Mouse (Mus musculus) small intestine, adult 2 months (tissue): ENCODE measurements around the gene Mctp1. TPM values are rescaled to one million over a fixed set of nuclear protein-coding genes. Genes with fewer than 3 reads are reported as not detected.
"Not testable (repeated sequence)": the region's sequence is repeated elsewhere in the genome, so short reads cannot be mapped to it uniquely, and the experiment has no call there.

ENCODE experiments used
- H3K27ac ChIP-seq: fragments of 200-500 bp; 2 replicates; pipeline ENCODE4 v1.5.1; 2012; ENCODE audit warnings: low read depth, low read length, control low read depth, inconsistent platforms; ENCODE audit not compliant: insufficient read depth
- H3K27me3 ChIP-seq: fragments of 200-500 bp; 2 replicates; pipeline ENCODE4 v1.6.1; 2012; ENCODE audit warnings: mild to moderate bottlenecking, moderate library complexity, low read length, inconsistent platforms; ENCODE audit not compliant: control insufficient read depth, insufficient read depth
- H3K36me3 ChIP-seq: fragments of 200-500 bp; 2 replicates; pipeline ENCODE4 v1.6.1; 2012; ENCODE audit warnings: mild to moderate bottlenecking, low read length, control low read depth, inconsistent platforms; ENCODE audit not compliant: control insufficient read depth, insufficient read depth
- H3K4me1 ChIP-seq: fragments of 200-500 bp; 2 replicates; pipeline ENCODE4 v1.6.1; 2012; ENCODE audit warnings: low read length, inconsistent platforms, mixed read lengths; ENCODE audit not compliant: control insufficient read depth, insufficient read depth, insufficient read length
- H3K4me3 ChIP-seq: fragments of 200-500 bp; 2 replicates; pipeline ENCODE4 v1.5.1; 2012; ENCODE audit warnings: low read depth, mild to moderate bottlenecking, control low read depth, inconsistent platforms, low read length, moderate library complexity
- CTCF ChIP-seq: fragments of 200-500 bp; IDR thresholded peaks from 2 replicates; pipeline ENCODE4 v1.5.1; 2012; ENCODE audit warnings: low read depth, mild to moderate bottlenecking, control low read depth, inconsistent platforms, low read length, moderate library complexity, mixed read lengths; ENCODE audit not compliant: insufficient replicate concordance, insufficient read length; ENCODE audit errors: extremely low read depth
- POLR2A ChIP-seq: fragments of 200-500 bp; IDR thresholded peaks from 2 replicates; pipeline ENCODE4 v1.6.1; 2012; ENCODE audit warnings: low read depth, mild to moderate bottlenecking, control low read depth, inconsistent platforms, low read length, moderate library complexity
- WGBS: fragments of 180-500 bp; shearing (Covaris S2); methylation state at CpG from one replicate; pipeline ENCODE4 v1.1.7; 2018; 5-methylcytosine and 5-hydroxymethylcytosine counted together
- polyA plus RNA-seq: library from polyadenylated mRNA; depleted of rRNA; stranded (reverse); fragments of >200 nt; gene quantifications from 2 replicates; pipeline ENCODE4 v1.2.3, GENCODE M21; 2012

The Mctp1 gene
- polyA plus RNA-seq, 1 experiment: 0.14 TPM

DNA sequence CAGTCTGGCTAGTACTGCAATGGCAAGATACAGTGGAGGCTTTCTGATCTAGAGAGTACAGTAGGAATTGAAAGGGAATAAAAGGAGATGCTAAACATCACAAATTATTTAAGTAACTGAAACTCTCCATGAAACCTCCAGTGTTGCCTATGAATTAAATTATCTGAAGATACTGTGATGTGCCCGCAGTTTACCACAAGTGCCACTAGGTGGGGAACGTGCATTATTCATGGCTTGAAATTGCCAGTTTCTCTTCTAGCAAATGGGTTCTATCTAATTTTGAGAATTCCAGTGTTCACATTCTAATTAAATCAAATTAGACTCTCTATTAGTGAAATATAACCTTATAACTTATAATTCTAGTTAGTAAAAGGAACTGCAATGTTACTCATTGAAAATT lies 585.1 kb downstream of the Mctp1 start:
- Histone ChIP-seq H3K27ac (no peak overlapping the region), H3K4me1 (no peaks in the 10 kb centered on the region), H3K27me3 (no peaks in the 10 kb centered on the region), H3K36me3 (no peaks in the 10 kb centered on the region), H3K4me3 (no peak overlapping the region)
- 2% methylated on average over 2 of the region's 2 CpGs for WGBS
- TF ChIP-seq POLR2A: no peak
- TF ChIP-seq CTCF: no peak

GRCm38 (mm10) chr13:76971046-76971445 lies 586.7 kb downstream of the Mctp1 start:
- H3K4me3 ChIP-seq, H3K36me3 ChIP-seq, H3K27ac ChIP-seq, H3K4me1 ChIP-seq, H3K27me3 ChIP-seq: not testable (repeated sequence)
- 89% methylated on average over 3 of the region's 3 CpGs for WGBS

DNA sequence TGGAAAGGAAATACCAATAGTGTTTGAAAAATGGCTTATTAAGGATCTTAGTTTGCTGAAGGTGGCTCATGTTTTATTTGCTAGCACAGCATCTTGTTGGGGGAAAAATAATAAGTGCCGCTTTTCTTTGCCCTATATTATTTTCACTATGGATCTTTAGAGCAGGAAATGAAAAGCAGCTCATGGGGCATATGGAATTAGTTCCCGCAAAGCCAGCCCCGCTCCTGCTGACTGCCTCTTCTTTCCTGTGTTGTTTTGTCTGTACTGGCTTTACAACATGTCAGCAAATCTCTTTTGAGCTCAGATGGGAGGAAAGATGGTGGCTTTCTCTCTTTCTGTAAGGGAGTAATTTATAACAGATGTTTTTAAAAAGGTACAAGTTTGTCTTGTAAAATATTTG lies 618.3 kb downstream of the Mctp1 start:
- no peaks in the 10 kb centered on the region for H3K36me3 ChIP-seq
- 82% methylated on average over 3 of the region's 3 CpGs for WGBS

GRCm38 (mm10) chr13:77003684-77004083 lies 619.3 kb downstream of the Mctp1 start:
- WGBS: 84% methylated on average over 1 of the region's 1 CpGs

More for the DNA sequence above, 618.3 kb downstream of the Mctp1 start:
- TF ChIP-seq CTCF: no peak
- no peak for TF ChIP-seq POLR2A
- Histone ChIP-seq H3K4me3 (no peak overlapping the region), H3K4me1 (no peaks in the 10 kb centered on the region), H3K27ac (no peak overlapping the region), H3K27me3 (no peaks in the 10 kb centered on the region)

DNA sequence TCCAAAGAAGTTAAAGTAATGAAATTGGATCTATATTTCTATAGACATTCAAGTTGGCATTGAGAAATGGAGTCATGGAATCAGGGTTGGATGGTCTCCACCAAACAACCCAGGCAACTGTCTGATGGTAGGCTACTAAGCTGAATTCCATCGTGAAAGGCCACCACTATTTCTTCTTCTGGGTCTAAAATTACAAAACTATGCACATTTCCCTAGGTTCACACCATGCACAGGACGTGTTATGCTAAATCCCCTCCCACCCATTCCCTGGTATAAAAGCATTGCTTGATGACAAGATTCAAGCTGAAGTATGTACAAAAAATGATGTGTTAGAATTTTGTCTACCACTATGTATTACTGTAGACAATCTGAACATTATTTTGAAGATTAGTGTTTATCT lies 634.5 kb downstream of the Mctp1 start:
- 77% methylated on average over 2 of the region's 2 CpGs for WGBS
- Histone ChIP-seq H3K27ac (no peak overlapping the region), H3K36me3 (no peaks in the 10 kb centered on the region), H3K4me3 (no peak overlapping the region), H3K4me1 (no peaks in the 10 kb centered on the region), H3K27me3 (no peaks in the 10 kb centered on the region)
- TF ChIP-seq CTCF (no peak), POLR2A (no peak)

More at GRCm38 (mm10) chr13:77003684-77004083, 619.3 kb downstream of the Mctp1 start:
- H3K27ac ChIP-seq: no peak overlapping the region
- H3K27me3 ChIP-seq: no peaks in the 10 kb centered on the region
- TF ChIP-seq CTCF (no peak), POLR2A (no peak)
- no peaks in the 10 kb centered on the region for H3K36me3 ChIP-seq
- no peaks in the 10 kb centered on the region for H3K4me1 ChIP-seq
- no peak overlapping the region for H3K4me3 ChIP-seq

GRCm38 (mm10) chr13:77029594-77029993 lies 645.3 kb downstream of the Mctp1 start:
- H3K4me3 ChIP-seq: no peak overlapping the region
- no peaks in the 10 kb centered on the region for H3K27me3 ChIP-seq
- no peaks in the 10 kb centered on the region for H3K4me1 ChIP-seq
- 19% methylated on average over 5 of the region's 5 CpGs for WGBS
- no peak overlapping the region for H3K27ac ChIP-seq
- TF ChIP-seq CTCF: no peak
- H3K36me3 ChIP-seq: no peaks in the 10 kb centered on the region

GRCm38 (mm10) chr13:77043375-77043774 lies 659.0 kb downstream of the Mctp1 start:
- H3K36me3 ChIP-seq: no peaks in the 10 kb centered on the region
- H3K27ac ChIP-seq: no peak overlapping the region
- 53% methylated on average over 1 of the region's 1 CpGs for WGBS
- no peak overlapping the region for H3K4me3 ChIP-seq
- H3K4me1 ChIP-seq: no peaks in the 10 kb centered on the region
- TF ChIP-seq CTCF (no peak), POLR2A (no peak)
- no peaks in the 10 kb centered on the region for H3K27me3 ChIP-seq

DNA sequence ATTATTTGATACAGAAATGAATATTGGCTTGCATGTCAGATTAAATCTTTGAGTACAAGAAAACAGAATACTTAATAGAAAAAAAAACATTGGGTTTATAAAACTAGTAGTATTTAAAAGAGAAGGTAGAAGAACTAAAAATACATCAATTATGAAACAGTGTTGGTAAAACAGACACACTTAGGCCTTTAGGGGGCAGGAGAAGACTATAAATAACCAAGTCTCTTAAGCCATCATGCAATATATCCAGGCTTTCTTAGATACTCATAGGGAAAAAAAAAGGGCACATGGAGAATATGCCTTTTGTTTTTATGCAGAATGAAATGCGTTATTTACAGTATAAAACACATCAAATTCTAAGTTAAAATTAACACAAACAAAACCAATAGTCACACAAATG lies 661.0 kb downstream of the Mctp1 start:
- TF ChIP-seq POLR2A: no peak
- no peak for TF ChIP-seq CTCF
- Histone ChIP-seq H3K4me3 (no peak overlapping the region), H3K27ac (no peak overlapping the region), H3K36me3 (no peaks in the 10 kb centered on the region; the same call in 1 of the 2 replicates), H3K27me3 (no peaks in the 10 kb centered on the region), H3K4me1 (no peaks in the 10 kb centered on the region)
- 78% methylated on average over 1 of the region's 1 CpGs for WGBS

GRCm38 (mm10) chr13:77046416-77046815 lies 662.1 kb downstream of the Mctp1 start:
- TF ChIP-seq POLR2A: no peak
- TF ChIP-seq CTCF: no peak
- WGBS: 89% methylated on average over 10 of the region's 10 CpGs

More at GRCm38 (mm10) chr13:77046416-77046815, 662.1 kb downstream of the Mctp1 start:
- no peak overlapping the region for H3K27ac ChIP-seq
- H3K27me3 ChIP-seq: no peaks in the 10 kb centered on the region
- peaks cover 1% of the 10 kb centered on the region; the same call in 1 of the 2 replicates for H3K36me3 ChIP-seq
- H3K4me1 ChIP-seq: no peaks in the 10 kb centered on the region
- H3K4me3 ChIP-seq: no peak overlapping the region
